Mouse (Mus musculus): ENCODE data around the gene Olfr113.

DNA sequence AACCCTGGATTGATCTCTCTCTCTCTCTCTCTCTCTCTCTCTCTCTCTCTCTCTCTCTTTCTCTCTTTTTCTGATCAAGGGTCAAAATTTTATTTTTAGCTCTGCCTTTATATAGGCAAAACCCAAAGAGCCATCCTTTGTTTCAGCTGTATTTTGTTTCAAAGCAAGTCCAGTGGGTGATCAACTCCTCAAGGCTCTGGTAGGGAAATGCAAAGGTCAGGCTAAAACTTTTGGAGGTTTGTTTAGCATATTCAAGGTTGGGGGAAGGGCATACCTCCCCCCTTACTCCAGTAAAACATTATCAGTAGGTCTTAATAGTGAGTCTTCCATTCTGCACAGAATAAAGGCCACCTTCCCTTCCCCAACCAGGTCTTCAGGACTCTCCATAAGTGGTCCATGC, 42.3 kb downstream of the Olfr113 start:
- TF ChIP-seq EP300 (IDR thresholded peaks at IDR 0.05; ENCODE audit: low read depth) (no peak), CTCF (IDR thresholded peaks at IDR 0.05; ENCODE audit: low read depth) (no peak)
